Mouse (Mus musculus) lung, postnatal 36 days (tissue): Measurements from ENCODE around the gene Pakap.
"Not testable (repeated sequence)": the region's sequence is repeated elsewhere in the genome, so short reads cannot be mapped to it uniquely, and the experiment has no call there.

Experiments
- DNase-seq: peaks from one replicate; pipeline ENCODE4 v3.0.0; 2022; ENCODE audit warnings: mixed read lengths

The Pakap gene

DNA sequence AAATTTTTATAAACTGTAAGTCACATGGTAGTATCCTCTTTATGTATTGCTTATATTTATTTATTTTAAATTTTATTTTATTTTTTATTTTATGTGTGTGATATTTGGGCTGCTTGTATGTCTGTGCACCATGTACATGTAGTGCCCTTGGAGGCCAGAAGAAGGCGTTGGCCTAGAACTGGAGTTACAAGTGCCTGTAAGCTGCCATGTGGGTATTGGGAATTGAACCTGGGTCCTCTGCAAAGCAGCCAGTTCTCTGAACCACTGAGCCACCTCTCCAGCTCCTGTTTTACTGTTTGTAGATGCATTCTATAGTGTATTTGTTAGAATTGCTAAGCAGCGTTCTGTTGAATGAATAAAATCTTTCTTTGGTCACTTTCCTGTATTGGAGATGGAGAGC is 320.3 kb downstream of the Pakap start:
- DNase-seq: no peak

GRCm38 (mm10) chr4:57888978-57889377 is 321.0 kb downstream of the Pakap start:
- not testable (repeated sequence) for DNase-seq

GRCm38 (mm10) chr4:57889773-57890172 is 321.8 kb downstream of the Pakap start:
- DNase-seq: no peak

DNA sequence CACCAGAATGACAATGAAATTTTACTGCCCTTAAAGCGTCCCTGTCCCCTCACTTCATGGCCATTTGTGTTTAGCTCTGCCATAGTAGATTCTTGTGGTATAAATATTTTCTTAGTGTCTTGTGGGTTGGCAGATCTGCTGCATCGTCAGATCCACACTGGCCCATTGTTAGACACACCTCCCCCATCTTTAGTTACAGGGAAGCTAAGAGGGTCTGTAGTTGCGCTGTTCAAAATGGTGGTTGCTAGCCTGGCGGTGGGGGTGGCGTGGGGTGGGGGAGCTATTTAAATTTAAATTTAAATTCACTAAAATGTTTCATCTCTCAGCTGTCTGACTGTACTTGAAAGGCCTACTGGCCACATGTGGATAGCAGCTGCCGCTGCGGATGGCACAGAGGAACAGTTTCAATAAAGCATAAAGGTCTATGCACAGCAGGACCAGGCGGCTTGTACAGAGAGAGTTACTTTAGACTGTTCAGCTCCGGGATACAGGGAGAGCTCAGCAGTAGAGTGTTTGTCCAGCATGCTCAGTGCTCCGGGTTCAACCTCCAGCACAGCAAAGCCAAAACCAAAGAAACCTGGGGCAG is 324.1 kb downstream of the Pakap start:
- no peak for DNase-seq

DNA sequence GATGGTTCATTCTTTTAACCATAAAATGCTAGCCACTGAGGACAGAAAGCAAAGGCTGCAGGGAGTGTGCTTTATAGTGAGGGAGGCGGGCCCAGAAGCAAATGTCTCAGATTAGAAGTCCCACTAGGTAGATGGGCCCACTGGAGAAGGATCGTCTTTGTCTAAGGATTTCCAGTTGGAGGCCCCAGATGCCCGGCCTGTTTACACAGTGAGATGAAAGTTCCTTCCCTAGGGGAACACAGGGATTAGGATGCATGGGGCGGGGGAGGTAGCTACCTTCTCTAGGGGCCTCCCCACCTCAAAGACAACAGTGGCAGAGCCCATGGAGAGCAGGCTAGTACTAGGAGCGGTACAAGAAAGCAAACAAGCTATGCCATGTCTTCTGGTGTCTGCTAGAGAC is 327.2 kb downstream of the Pakap start:
- DNase-seq: no peak

DNA sequence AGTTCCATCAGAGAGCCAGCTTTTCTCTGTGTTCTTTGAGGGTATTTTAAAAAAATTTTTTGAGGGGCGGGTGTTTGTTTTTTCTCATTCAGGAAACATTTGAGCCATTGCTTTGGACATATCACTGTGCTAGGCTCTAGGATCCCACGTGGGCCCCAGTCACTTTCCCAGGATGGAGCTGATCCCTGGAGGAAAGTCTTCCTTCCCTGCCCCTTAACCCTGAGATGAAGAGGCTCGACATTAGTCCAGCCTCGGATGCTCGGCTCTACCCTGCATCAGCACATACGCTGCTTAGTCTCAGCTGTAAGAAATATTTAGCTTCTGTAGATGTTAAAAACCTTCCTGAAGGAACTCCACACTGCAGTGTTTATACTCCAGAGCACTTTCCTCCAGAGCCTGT is 327.9 kb downstream of the Pakap start:
- no peak for DNase-seq

DNA sequence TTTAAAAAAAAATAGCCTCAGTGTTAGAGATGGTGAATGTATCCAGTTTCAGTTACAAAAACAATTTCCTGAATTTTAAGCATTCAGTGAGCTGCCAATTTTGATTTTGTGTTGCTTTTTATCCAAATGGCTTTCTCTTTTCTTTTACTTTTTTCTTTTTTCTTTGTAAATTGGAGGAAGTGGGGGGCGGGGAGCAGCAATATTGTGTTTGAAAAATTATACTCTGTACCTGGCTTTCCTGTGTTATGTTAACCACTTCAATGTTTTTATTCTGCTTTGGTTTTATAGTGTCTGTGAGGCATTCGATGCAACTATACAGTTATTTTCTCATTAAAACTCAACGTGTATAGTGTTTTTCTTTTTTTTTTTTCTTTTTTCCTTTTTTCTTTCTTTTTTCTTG is 328.7 kb downstream of the Pakap start:
- no peak for DNase-seq

DNA sequence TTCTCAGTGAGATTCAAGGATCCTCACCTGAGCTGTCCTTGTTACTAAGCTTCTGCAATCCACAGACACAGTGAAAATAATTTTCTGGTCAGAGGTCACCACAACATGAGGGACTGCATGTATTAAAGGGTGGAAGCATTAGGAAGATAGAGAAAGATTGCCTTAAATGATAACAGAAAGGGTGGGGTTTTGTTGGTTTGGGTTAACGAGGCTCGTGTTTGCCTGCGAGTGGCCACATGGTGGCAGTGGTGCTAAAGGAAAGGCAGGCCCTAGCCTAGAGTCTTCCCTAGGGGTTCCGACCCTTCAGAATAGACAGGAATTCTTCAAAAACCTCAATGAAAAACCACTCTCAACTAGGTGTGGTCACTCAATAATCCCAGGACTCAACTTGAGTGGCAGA is 333.2 kb downstream of the Pakap start:
- DNase-seq: peak; percentile 55

DNA sequence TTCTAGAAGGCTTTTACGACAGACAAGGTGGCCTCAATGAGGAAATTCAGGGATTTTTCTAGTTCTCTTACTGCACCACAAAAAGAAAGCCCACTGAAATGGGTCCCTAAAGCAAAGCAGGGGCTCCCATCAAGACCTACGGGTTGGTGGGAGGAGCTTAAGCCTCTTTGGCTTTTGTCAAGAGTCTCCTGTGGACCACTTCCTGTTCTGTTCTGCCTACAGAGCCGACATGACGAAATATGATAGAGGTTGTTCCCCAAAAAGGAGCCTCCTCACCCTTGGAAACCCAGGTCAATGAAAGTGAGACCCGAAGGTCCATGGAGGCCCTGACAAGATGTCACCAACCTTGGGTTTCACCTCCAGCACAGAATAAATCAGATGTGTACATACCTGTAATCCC is 334.6 kb downstream of the Pakap start:
- no peak for DNase-seq

DNA sequence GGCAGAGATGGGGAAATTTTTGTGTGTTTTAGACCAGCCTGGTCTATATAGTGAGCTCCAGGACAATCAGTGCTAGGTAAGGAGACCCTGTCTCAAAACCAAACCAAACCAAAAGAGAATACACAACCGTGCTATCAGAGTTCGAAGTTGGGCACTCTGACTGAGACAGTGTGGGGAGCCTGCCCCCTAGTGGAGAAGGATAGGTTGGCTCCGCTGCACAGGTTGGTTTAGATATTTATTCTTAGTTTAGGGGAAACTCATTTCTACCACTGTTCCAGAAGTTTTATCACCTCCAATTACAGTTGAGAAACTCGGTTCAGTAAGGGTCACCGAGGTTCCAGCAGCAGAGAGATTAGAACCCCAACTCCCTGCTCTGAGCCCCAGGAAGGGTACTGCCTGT is 336.2 kb downstream of the Pakap start:
- DNase-seq: peak; percentile 83

GRCm38 (mm10) chr4:57904638-57905037 is 336.7 kb downstream of the Pakap start:
- peak; percentile 80 for DNase-seq

DNA sequence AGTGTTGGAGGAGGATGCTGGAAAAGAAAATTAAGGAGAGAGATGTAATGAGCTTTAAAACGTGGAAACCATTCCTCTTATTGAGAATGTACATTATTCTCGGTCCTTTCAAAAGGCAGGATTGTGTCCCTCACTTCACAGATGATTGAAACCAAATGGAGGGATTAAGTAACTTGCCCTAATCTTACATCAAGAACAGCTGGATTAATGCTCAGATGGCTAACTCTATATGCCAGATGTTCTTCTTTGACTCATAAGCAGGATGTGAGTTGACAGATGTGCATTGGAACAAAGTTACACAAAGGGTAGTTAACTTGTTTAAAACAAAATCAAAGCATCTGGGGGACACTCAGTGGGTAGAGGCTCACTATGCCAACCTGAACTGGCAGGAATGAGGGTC is 338.7 kb downstream of the Pakap start:
- DNase-seq: no peak

DNA sequence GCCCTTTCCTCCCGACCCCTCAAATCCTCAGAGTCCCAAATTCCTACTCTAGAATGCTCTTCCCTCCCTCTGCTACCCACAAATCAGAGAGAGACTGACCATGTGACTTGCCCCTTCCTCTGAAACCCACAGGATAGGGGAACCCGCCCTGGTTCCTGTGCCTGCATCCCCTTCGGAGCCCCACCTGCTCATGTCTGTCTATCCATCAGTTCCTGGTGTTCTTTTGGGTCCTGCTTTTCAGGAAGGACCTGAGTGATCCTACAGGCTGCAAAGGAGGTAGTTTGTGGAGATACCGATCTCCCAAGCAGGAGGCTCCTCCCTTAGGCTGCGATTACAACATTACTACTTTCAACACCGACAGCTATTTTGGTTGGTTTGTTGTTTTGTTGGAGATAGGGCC is 340.9 kb downstream of the Pakap start:
- no peak for DNase-seq

DNA sequence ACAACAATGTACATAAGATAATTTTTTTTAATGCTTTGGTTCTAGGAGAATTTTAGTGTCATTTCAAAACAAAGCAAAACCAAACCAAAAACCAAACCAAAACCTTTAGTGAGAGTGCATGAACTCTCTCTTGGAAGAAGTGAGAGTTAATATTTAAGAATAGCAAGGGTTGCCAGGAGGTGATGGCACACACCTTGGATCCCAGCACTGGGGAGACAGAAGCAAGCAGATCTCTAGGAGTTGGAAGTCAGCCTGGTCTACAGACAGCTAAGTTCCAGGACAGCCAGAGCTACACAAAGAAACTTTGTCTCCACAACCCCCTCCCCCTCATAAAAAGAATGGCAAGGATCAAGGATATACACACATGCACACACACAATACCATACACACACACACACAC is 345.0 kb downstream of the Pakap start:
- DNase-seq: no peak

- DNase-seq: peak; percentile 24
Observed at GRCm38 (mm10) chr4:57914193-57915190, 346.5 kb downstream of the Pakap start.

GRCm38 (mm10) chr4:57915216-57915965 is 347.4 kb downstream of the Pakap start:
- DNase-seq: peak; percentile 83

DNA sequence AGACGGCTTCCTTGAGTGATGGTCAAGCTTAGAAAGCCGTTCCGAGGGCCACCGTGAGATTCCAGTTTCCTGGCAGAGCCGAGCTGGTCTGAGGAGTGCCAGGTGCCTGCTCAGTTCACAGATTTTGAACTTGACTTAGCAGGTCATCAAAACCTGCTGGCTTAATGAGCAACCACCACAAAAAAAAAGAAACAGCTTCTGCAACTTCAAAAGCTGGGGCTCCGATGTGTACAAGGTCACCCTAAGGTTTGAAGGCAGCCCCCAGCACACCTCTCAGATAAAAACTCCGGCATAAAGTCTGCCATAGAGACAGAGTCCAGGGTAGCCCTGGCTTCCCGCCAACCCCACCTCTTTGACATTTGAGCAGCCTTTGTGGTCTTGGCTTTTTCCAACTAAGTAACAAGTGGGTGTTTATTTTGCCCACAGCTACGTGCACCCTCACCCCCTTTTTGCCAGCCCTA is 348.3 kb downstream of the Pakap start, which contains the start of gene D630039A03Rik:
Gene D630039A03Rik, minus strand, starts transcription at position 97 of the 461 bp plus-strand sequence.
- DNase-seq: peak; percentile 77

GRCm38 (mm10) chr4:57916711-57917110 is 348.7 kb downstream of the Pakap start:
- DNase-seq: no peak

GRCm38 (mm10) chr4:57919494-57920423 is 351.8 kb downstream of the Pakap start:
- DNase-seq: peak; percentile 25

DNA sequence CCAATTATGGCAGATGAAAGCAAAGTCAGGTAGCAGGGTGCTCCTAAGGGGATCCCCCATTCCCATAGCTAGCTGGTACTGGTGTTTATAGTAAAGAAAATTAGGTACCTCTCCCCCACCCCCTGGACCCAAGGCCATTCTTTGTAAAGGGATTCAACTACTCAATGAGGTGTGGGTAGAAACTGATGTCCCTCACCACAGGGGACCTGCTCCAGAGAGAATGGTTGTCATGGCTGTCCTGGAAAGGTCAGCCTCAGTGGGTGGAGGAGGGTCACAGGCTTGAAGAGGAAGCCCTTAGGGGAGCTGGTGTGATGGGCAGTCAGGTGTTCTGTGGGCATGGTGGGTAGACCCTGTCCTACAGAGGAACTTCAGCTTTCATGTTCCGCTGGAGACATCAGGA is 352.5 kb downstream of the Pakap start:
- DNase-seq: no peak

GRCm38 (mm10) chr4:57922171-57922570 is 354.2 kb downstream of the Pakap start:
- DNase-seq: no peak

DNA sequence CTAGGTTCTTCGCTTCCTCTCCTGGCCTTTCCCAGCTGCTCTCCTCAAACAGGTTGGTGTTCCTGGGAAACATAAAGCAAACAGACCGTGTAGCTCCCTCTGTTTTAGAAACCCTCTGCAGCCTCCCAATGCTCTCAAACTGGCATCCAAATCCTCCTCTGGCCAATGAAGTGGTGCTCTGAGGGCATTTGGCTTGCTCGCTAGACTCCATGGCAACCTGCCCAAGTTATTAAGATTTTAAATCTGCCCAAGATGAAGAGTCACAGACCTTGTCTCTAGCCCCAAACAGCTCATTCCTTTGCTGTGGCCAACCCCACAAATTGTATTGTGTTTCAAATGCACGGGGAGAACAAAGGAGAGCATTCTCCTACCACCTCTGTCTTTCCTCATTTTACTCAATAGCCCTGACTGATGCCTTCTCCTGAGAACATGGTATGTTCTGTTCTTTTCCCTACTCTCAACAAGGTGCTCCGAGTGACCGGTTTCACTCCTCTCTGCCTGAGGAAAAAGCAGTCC is 356.6 kb downstream of the Pakap start:
- no peak for DNase-seq
